Mouse (Mus musculus) hindbrain, embryonic 11.5 days (tissue): ENCODE measurements at regions not wholly inside any gene's neighbourhood (a gene's known extent, or its start where the extent isn't known, plus 50 kb on each side); places are given as distances from the start of the nearest gene placed in this dataset.
A peak's percentile ranks its signal among the peaks of the same experiment; 100 is the strongest.

Experiments
- ATAC-seq: fragments of 200-750 bp; cut with Nextera tagmentation; 2 replicates; pipeline ENCODE4 v1.8.0; 2017; ENCODE audit warnings: mild to moderate bottlenecking, moderate TSS enrichment, moderate library complexity; ENCODE audit not compliant: low FRiP score
- DNase-seq: peaks from one replicate; pipeline ENCODE4 v3.0.0-alpha.2; 2015; ENCODE audit warnings: low spot score
- H3K27ac ChIP-seq: fragments of 300-500 bp; sonication (generic); 2 replicates; pipeline ENCODE4 v1.5.1; 2014; ENCODE audit warnings: mild to moderate bottlenecking, low read depth, low read length
- H3K27me3 ChIP-seq: fragments of 300-500 bp; sonication (generic); 2 replicates; pipeline ENCODE4 v1.6.1; 2014; ENCODE audit warnings: mild to moderate bottlenecking, low read length, moderate library complexity, mixed read lengths; ENCODE audit not compliant: control insufficient read depth, insufficient read depth
- H3K36me3 ChIP-seq: fragments of 300-500 bp; sonication (generic); 2 replicates; pipeline ENCODE4 v1.6.1; 2014; ENCODE audit warnings: mild to moderate bottlenecking, low read length, moderate library complexity, mixed read lengths; ENCODE audit not compliant: control insufficient read depth, insufficient read depth
- H3K4me1 ChIP-seq: fragments of 300-500 bp; sonication (generic); replicated peaks from 2 replicates; pipeline ENCODE4 v1.6.1; 2014; ENCODE audit warnings: low read length, mixed read lengths; ENCODE audit not compliant: control insufficient read depth, insufficient read depth
- H3K4me2 ChIP-seq: fragments of 300-500 bp; sonication (generic); replicated peaks from 2 replicates; pipeline ENCODE4 v1.6.1; 2014; ENCODE audit warnings: mild to moderate bottlenecking, low read depth, low read length
- H3K4me3 ChIP-seq: fragments of 300-500 bp; sonication (generic); 2 replicates; pipeline ENCODE4 v1.5.1; 2014; ENCODE audit warnings: low read depth, low read length
- H3K9ac ChIP-seq: fragments of 300-500 bp; sonication (generic); 2 replicates; pipeline ENCODE4 v1.6.1; 2014; ENCODE audit warnings: low read depth, low read length
- H3K9me3 ChIP-seq: fragments of 300-500 bp; sonication (generic); 2 replicates; pipeline ENCODE4 v1.6.1; 2016; ENCODE audit warnings: low read length; ENCODE audit not compliant: control insufficient read depth
- WGBS: fragments of 180-500 bp; shearing (Covaris S2); extraction: QIAGEN DNeasy Blood & Tissue Kit; methylation state at CpG from one replicate; pipeline ENCODE4 v1.1.7; 2014; 5-methylcytosine and 5-hydroxymethylcytosine counted together

DNA sequence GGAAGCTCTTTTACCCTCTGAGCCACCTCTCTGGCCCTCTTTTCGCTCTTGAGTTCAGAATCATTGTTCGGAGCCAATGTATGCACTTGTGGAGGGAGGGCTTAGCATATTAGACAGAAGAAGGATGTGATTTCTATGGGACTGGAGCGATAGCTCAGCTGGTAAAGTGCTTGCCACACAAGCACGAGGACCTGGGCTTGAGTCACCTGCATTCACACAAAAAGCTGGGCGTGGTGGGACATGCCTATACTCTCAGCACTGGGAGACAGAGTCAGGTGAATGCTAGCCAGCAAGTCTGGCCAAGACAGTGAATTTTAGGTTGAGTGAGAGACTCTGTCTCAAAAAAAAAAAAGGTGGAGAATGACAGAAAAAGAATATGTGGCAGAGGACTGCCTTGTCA lies 144.7 kb downstream of the Ppp4r2 start:
- Histone ChIP-seq H3K9me3 (no peaks in the 10 kb centered on the region), H3K4me2 (no peak overlapping the region), H3K36me3 (no peaks in the 10 kb centered on the region), H3K9ac (no peak overlapping the region), H3K4me3 (no peak overlapping the region), H3K4me1 (peaks cover 6% of the 10 kb centered on the region; the same call in 1 of the 2 replicates), H3K27me3 (no peaks in the 10 kb centered on the region), H3K27ac (no peak overlapping the region)
- WGBS: 86% methylated on average over 5 of the region's 5 CpGs
- ATAC-seq (no peak), DNase-seq (no peak)

DNA sequence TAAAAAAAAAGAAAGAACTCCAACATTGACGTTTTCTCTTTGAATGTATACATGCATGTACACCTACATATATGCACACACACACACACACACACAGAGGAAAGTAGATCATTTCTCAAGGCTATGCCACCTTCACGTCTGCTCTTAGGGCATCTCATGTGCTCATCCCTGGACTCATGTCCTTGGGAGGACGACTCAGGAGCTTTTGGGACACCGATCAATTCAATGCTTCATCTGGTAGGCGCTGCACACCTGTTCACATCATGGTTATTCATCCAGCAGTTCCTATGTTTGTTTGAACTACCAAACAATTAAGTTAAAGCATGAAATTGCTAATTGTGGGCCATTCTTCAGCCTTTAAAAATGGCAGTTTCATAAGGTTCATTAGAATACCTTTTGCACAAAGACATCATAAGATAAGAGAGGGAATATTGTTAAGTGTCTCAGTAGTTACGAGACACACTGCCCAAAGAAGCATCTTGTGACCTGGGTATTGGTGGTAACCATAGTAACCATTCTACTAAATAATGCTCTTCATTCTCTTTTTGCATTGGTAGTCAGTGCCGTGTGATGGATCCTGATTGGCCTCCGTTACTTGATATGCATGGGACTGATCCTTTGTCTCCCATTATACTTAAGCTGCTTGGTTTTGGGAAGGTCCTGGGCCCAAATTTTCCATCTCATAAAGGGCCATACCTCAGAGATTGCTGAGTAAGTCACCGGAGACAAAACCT lies 145.5 kb downstream of the Ppp4r2 start:
- peak; percentile 40; the same call in 1 of the 2 replicates for ATAC-seq
- H3K27ac ChIP-seq: no peak overlapping the region
- H3K4me1 ChIP-seq: 0 out of 2 replicates have a peak, but pooled peaks cover 6% of the 10 kb centered on the region
- WGBS: 79% methylated on average over 9 of the region's 9 CpGs
- no peaks in the 10 kb centered on the region for H3K36me3 ChIP-seq
- no peak overlapping the region for H3K9ac ChIP-seq
- no peak for DNase-seq
- no peaks in the 10 kb centered on the region for H3K9me3 ChIP-seq
- no peak overlapping the region for H3K4me3 ChIP-seq
- no peaks in the 10 kb centered on the region for H3K27me3 ChIP-seq
- H3K4me2 ChIP-seq: no peak overlapping the region

DNA sequence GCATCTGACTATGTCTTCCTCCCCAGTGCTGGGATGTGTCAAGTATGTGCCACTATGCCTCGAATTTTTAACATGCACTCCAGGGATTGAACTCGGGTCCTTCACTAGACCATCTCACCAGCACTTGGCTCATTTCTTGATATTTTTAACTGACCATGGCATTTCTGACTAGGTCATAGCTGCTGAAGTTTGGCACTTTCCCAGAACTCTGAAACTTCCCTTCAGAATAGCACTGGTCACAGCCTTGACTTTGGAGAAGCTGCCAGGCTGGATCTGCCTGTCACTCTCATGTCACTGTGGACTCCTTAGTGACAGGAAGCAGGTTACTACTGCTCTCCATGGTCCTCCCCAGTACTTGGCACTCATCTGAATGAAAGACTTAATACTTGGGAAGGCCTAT lies 146.7 kb downstream of the Ppp4r2 start:
- DNase-seq: no peak
- no peak for ATAC-seq
- Histone ChIP-seq H3K36me3 (no peaks in the 10 kb centered on the region), H3K4me2 (no peak overlapping the region), H3K27ac (no peak overlapping the region), H3K4me3 (no peak overlapping the region), H3K4me1 (0 out of 2 replicates have a peak, but pooled peaks cover 6% of the 10 kb centered on the region), H3K9ac (no peak overlapping the region), H3K27me3 (no peaks in the 10 kb centered on the region), H3K9me3 (no peaks in the 10 kb centered on the region)
- 88% methylated on average over 2 of the region's 2 CpGs for WGBS

DNA sequence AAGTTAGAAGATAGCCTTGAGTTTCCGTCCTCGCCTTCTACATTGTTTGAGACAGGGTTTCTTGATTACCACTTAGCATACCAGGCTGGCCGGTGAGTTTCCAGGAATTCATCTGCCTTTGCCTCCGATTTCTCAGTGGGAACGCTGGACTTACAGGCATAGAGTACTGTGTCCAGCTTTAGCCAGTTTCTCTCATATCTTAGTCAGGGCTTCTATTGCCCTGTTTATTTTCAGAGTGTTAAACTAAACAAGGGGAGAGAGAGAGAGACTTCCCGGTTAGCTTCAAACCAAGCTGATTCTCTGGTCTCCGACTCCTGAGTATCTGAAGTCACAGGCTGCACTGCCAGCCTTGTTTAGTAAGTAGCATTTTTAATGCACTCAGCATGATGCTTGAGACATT lies 151.4 kb downstream of the Ppp4r2 start:
- H3K9ac ChIP-seq: no peak overlapping the region
- no peak overlapping the region for H3K27ac ChIP-seq
- no peaks in the 10 kb centered on the region for H3K27me3 ChIP-seq

DNA sequence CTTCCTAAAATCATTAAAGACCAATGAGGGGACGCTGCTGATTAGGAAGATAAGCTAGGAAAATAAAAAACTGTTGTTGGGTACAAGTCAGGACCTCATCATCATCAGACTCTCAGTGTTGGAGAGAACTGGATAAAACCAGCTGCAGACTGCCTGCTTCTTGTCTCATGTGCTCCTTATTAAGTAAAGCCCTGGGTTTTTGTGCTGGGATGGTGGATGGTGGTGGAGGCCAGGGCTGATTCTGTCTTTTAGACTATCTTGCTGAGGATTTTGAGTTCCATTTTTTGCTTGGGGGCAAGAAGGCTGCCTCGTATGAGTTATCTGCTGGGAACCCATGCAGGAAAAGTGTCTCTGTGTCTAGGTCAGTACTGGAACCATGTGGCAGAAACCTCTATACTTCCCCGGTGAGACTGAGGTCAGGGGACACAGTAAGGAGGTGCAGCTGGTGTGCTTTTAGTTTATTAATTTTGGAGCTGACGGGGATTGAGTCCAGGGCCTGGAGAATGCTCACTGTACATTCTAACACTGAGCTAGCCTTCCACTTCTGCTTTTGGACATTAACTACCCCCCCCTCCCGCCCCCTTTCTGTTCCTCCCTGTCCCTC lies 152.0 kb downstream of the Ppp4r2 start:
- Histone ChIP-seq H3K9ac (no peak overlapping the region), H3K27me3 (no peaks in the 10 kb centered on the region), H3K27ac (no peak overlapping the region), H3K36me3 (no peaks in the 10 kb centered on the region), H3K4me3 (no peak overlapping the region), H3K4me1 (no peaks in the 10 kb centered on the region), H3K4me2 (no peak overlapping the region), H3K9me3 (no peaks in the 10 kb centered on the region)
- ATAC-seq: no peak
- 53% methylated on average over 5 of the region's 5 CpGs for WGBS
- DNase-seq: no peak

More for the DNA sequence above, 151.4 kb downstream of the Ppp4r2 start:
- Histone ChIP-seq H3K4me1 (no peaks in the 10 kb centered on the region), H3K4me2 (no peak overlapping the region), H3K36me3 (no peaks in the 10 kb centered on the region), H3K4me3 (no peak overlapping the region), H3K9me3 (no peaks in the 10 kb centered on the region)
- no peak for ATAC-seq
- DNase-seq: no peak
- WGBS: 68% methylated on average over 7 of the region's 7 CpGs

DNA sequence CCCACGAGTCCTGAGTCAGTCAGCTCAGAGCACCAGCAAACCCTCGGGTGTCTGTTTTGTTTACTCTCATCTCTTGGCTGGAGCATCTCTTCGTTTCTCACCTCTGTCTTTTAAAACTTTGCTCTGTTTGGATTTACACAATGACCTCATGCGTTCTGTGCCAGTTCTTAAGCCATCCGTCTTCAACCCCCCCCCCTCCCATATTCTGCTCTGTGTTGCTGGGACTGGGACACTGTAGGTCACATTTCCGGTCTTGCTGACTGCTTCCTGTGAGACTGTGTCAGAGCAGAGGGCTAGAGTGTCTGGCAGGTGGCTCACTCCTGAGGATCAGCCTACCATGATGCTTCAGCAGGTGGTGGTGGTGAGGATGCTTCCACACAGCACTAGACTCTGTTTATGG lies 155.1 kb downstream of the Ppp4r2 start:
- ATAC-seq (no peak), DNase-seq (no peak)
- Histone ChIP-seq H3K36me3 (no peaks in the 10 kb centered on the region), H3K4me3 (no peak overlapping the region), H3K9me3 (no peaks in the 10 kb centered on the region), H3K27ac (no peak overlapping the region), H3K4me2 (no peak overlapping the region), H3K27me3 (no peaks in the 10 kb centered on the region), H3K4me1 (no peaks in the 10 kb centered on the region), H3K9ac (no peak overlapping the region)
- WGBS: 63% methylated on average over 6 of the region's 6 CpGs

DNA sequence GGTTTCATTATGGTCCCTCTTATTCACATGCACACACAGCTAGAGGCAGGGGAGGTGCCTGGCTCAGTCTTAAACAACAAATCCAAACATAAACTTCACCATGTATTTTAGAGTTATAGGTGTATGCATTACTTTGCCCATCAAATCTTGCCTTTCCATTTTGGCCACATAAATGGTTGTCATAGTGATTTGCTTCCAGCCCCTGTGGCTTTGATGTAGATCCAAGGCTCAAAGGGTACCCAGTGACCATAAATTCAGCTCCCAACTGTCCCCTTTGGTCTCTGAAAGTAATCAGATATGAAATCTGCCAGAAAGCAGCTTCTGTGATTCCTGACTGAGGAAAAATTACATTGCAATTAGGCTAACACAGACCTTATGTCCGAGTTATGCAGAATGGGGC lies 160.0 kb downstream of the Ppp4r2 start:
- no peak for DNase-seq

DNA sequence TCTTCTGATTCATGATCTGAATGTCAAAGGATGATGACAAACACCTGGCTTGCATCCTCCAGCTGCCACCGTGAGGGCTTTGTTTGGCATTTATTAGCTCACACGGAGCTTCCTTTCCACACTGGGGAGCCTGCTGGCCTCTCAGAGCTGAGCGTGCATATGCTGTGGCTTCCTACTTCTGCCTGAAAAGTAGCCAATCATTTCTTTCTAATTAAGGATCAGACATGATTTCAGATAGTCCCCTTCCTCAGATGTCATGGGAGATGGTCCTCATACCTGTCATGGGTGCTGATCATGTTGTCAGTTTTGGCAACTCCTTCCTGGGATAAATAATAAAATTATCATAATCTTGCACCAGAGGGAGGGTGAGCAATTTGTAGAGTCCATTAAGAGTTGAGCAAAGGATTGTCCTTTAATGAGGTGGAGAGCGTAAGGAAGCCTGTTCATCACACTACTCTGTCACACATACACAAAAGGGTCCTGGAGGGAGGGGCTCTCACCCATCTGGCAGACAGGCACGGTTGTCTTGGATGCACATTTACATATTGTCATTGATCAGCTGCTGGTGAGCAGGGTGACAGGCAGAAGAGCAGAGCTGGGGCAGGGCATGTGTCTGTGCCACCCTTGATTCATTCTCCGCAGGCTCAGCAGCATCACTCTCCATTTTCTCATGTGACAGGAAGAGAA lies 162.6 kb downstream of the Ppp4r2 start:
- 31% methylated on average over 6 of the region's 6 CpGs for WGBS

More for the DNA sequence above, 160.0 kb downstream of the Ppp4r2 start:
- Histone ChIP-seq H3K4me3 (no peak overlapping the region), H3K27ac (no peak overlapping the region), H3K4me2 (no peak overlapping the region), H3K4me1 (no peaks in the 10 kb centered on the region), H3K9me3 (no peaks in the 10 kb centered on the region), H3K27me3 (no peaks in the 10 kb centered on the region), H3K9ac (no peak overlapping the region), H3K36me3 (no peaks in the 10 kb centered on the region)
- 86% methylated on average over 1 of the region's 1 CpGs for WGBS
- no peak for ATAC-seq

More for the DNA sequence above, 162.6 kb downstream of the Ppp4r2 start:
- H3K9me3 ChIP-seq: no peaks in the 10 kb centered on the region
- no peak overlapping the region for H3K4me2 ChIP-seq
- 0 out of 2 replicates have a peak overlapping the region, but pooled peaks have one; percentile 25 for H3K27ac ChIP-seq
- no peaks in the 10 kb centered on the region for H3K36me3 ChIP-seq
- ATAC-seq: peak; percentile 94
- DNase-seq: peak; percentile 56
- no peaks in the 10 kb centered on the region for H3K27me3 ChIP-seq
- H3K4me1 ChIP-seq: no peaks in the 10 kb centered on the region
- H3K4me3 ChIP-seq: no peak overlapping the region
- no peak overlapping the region for H3K9ac ChIP-seq
